Mouse (Mus musculus): ENCODE data around the gene Scaper.

- no peak for TF ChIP-seq TCF12 (IDR thresholded peaks at IDR 0.05; ENCODE audit: insufficient read depth, poor library complexity, severe bottlenecking)
- no peak for TF ChIP-seq POLR2A (IDR thresholded peaks at IDR 0.05; ENCODE audit: insufficient read length, low read depth)
- no peak for TF ChIP-seq MYOD1 (IDR thresholded peaks at IDR 0.05; ENCODE audit: control insufficient read depth in 1 of 3, insufficient read length in 2 of 3, low read depth in 2 of 3)
- TF ChIP-seq SRF (IDR thresholded peaks at IDR 0.05; ENCODE audit: control insufficient read depth, insufficient read length, low read depth): no peak
- no peak for TF ChIP-seq E2F4 (IDR thresholded peaks at IDR 0.05; ENCODE audit: insufficient read depth)
- no peak for TF ChIP-seq MAX (IDR thresholded peaks at IDR 0.05; ENCODE audit: low read depth)
Measured at GRCm38 (mm10) chr9:55789442-55789841, 148.5 kb downstream of the Scaper start.

Measured in myocyte (in vitro differentiated cells).